Mouse (Mus musculus) liver, postnatal 0 days (tissue): ENCODE measurements around the gene Ggnbp2. TPM values are rescaled to one million over a fixed set of nuclear protein-coding genes. Genes with fewer than 3 reads are reported as not detected.
A peak's percentile ranks its signal among the peaks of the same experiment; 100 is the strongest.

Experiments
- ATAC-seq: fragments of 200-750 bp; cut with Nextera tagmentation; 2 replicates; pipeline ENCODE4 v1.8.0; 2017; ENCODE audit warnings: mild to moderate bottlenecking, moderate library complexity
- DNase-seq: peaks from one replicate; pipeline ENCODE4 v3.0.0-alpha.2; 2016
- H3K27ac ChIP-seq: fragments of 300-500 bp; sonication (generic); 2 replicates; pipeline ENCODE4 v1.5.1; 2014; ENCODE audit warnings: antibody characterized with exemption, moderate library complexity, mild to moderate bottlenecking, low read depth
- H3K27me3 ChIP-seq: fragments of 300-500 bp; sonication (generic); 2 replicates; pipeline ENCODE4 v1.6.1; 2014; ENCODE audit warnings: low read length, control low read depth, mixed read lengths; ENCODE audit not compliant: insufficient read depth
- H3K36me3 ChIP-seq: fragments of 300-500 bp; sonication (generic); replicated peaks from 2 replicates; pipeline ENCODE4 v1.6.1; 2014; ENCODE audit warnings: mild to moderate bottlenecking, control low read depth, low read length, moderate library complexity, mixed read lengths; ENCODE audit not compliant: insufficient read depth
- H3K4me1 ChIP-seq: fragments of 300-500 bp; sonication (generic); 2 replicates; pipeline ENCODE4 v1.6.1; 2014; ENCODE audit warnings: antibody characterized with exemption, mild to moderate bottlenecking, control low read depth; ENCODE audit not compliant: insufficient read depth
- H3K4me2 ChIP-seq: fragments of 300-500 bp; sonication (generic); 2 replicates; pipeline ENCODE4 v1.6.1; 2014; ENCODE audit warnings: low read depth, mild to moderate bottlenecking, low read length, moderate library complexity, mixed read lengths
- H3K4me3 ChIP-seq: fragments of 300-500 bp; sonication (generic); 2 replicates; pipeline ENCODE4 v1.5.1; 2014; ENCODE audit warnings: low read depth, low read length
- H3K9ac ChIP-seq: fragments of 300-500 bp; sonication (generic); replicated peaks from 2 replicates; pipeline ENCODE4 v1.6.1; 2014; ENCODE audit warnings: mild to moderate bottlenecking, moderate library complexity
- H3K9me3 ChIP-seq: fragments of 300-500 bp; sonication (generic); 2 replicates; pipeline ENCODE4 v1.6.1; 2016; ENCODE audit warnings: mild to moderate bottlenecking, control low read depth, low read length, mixed read lengths
- CTCF ChIP-seq: sonication (generic); IDR thresholded peaks from 2 replicates; pipeline ENCODE4 v1.5.1; 2016; ENCODE audit warnings: antibody characterized with exemption, low read depth
- EP300 ChIP-seq: IDR thresholded peaks from 2 replicates; pipeline ENCODE4 v1.6.1; 2016; ENCODE audit warnings: antibody characterized with exemption, low read depth, mild to moderate bottlenecking
- WGBS: fragments of 180-500 bp; shearing (Covaris S2); extraction: QIAGEN DNeasy Blood & Tissue Kit; methylation state at CpG from one replicate; pipeline ENCODE4 v1.1.7; 2014; ENCODE audit not compliant: insufficient replicate concordance; 5-methylcytosine and 5-hydroxymethylcytosine counted together
- polyA plus RNA-seq: library from polyadenylated mRNA; unstranded; fragments of >200 nt; fragmentation: Nextera tagmentation; extraction: Ambion mirVana; gene quantifications from 2 replicates; pipeline ENCODE4 v1.2.1, GENCODE M21; 2015

Ggnbp2 gene
- polyA plus RNA-seq, 1 experiment from 2014 or later: 44.7 TPM

DNA sequence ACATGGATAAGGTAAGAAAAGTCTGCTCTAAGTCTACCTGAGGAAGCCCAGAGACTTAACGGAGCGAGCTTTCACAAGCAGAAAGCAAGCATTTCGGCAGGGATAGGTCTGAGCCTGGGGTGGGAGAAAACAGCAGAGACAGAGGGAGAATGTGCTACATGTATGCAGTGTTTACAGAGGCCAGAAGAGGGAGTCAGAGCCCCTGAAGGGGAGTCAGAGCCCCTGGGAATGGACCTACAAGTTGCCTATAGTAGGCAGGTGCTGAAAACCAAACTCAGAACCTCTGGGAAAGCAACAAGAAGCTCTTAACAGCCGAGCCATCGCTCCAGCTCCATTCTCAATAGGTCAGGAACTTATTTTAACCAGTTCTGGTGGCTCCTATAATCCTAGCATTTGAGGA lies 44.1 kb upstream of the Ggnbp2 start:
- ATAC-seq: no peak
- no peaks in the 10 kb centered on the region for H3K9me3 ChIP-seq
- DNase-seq: no peak
- H3K27me3 ChIP-seq: no peaks in the 10 kb centered on the region
- H3K36me3 ChIP-seq: peaks cover 26% of the 10 kb centered on the region
- 79% methylated on average over 5 of the region's 5 CpGs for WGBS
- peaks cover 16% of the 10 kb centered on the region for H3K4me1 ChIP-seq
- no peak overlapping the region for H3K4me3 ChIP-seq
- TF ChIP-seq CTCF (peak; percentile 41; the same call in 1 of the 2 replicates), EP300 (no peak)
- no peak overlapping the region for H3K27ac ChIP-seq
- no peak overlapping the region for H3K9ac ChIP-seq
- peak overlapping the region; percentile 89; the same call in 1 of the 2 replicates for H3K4me2 ChIP-seq

DNA sequence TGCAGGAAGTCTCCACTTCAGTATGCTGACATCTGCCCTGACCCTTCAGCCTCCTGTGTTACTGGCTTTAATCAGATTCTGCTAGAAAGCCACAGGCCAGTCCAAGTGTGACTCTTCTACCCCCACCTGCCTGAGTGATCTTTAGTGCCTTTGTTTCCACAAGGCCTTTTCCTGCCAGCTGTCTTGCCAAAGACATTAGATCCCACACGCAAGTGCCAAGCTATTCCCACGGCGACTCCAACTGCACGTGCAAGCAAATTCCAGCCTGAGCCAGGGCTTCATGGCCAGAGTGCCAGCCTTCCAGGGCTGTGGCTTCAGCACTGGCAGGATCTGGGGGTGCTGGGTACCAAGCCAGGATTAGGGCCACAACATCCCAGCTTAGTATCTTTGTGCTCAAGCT lies 39.8 kb upstream of the Ggnbp2 start:
- Histone ChIP-seq H3K4me1 (peaks cover 8% of the 10 kb centered on the region), H3K27ac (no peak overlapping the region), H3K9me3 (no peaks in the 10 kb centered on the region), H3K4me2 (no peak overlapping the region), H3K4me3 (no peak overlapping the region), H3K27me3 (no peaks in the 10 kb centered on the region), H3K9ac (no peak overlapping the region), H3K36me3 (peaks cover 51% of the 10 kb centered on the region)
- no peak for TF ChIP-seq CTCF
- TF ChIP-seq EP300: no peak
- 88% methylated on average over 4 of the region's 4 CpGs for WGBS
- no peak for ATAC-seq
- DNase-seq: no peak

DNA sequence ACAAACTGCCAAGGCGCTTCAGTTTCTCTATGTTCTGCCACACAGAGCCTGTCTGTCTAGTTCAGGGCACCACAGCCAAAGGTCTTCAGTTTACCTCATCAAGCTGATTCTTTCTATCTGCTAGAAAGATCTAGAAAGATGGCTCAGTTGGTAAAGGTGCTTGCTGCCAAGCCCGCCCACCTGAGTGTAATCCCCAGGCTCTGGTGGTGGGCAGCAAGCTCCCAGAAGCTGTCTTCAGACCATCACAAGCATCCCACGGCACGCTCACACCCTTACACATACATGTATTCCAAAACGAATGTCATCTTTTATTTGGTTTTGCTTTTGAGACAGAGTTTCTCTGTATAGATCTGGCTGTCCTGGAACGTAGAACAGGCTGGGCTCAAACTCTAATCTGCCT lies 37.9 kb upstream of the Ggnbp2 start:
- Histone ChIP-seq H3K9me3 (no peaks in the 10 kb centered on the region), H3K4me1 (no peaks in the 10 kb centered on the region), H3K36me3 (peaks cover 50% of the 10 kb centered on the region), H3K27me3 (no peaks in the 10 kb centered on the region), H3K9ac (no peak overlapping the region), H3K27ac (no peak overlapping the region), H3K4me2 (no peak overlapping the region), H3K4me3 (no peak overlapping the region)
- no peak for DNase-seq
- no peak for ATAC-seq
- TF ChIP-seq CTCF: no peak
- no peak for TF ChIP-seq EP300
- 87% methylated on average over 6 of the region's 6 CpGs for WGBS

- WGBS: 80% methylated on average over 3 of the region's 3 CpGs
- H3K9me3 ChIP-seq: no peaks in the 10 kb centered on the region
- no peak overlapping the region for H3K4me2 ChIP-seq
- H3K27ac ChIP-seq: no peak overlapping the region
- no peaks in the 10 kb centered on the region for H3K4me1 ChIP-seq
- TF ChIP-seq CTCF (no peak), EP300 (no peak)
- H3K36me3 ChIP-seq: peaks cover 52% of the 10 kb centered on the region
- H3K27me3 ChIP-seq: no peaks in the 10 kb centered on the region
- no peak overlapping the region for H3K9ac ChIP-seq
- DNase-seq (no peak), ATAC-seq (no peak)
- H3K4me3 ChIP-seq: no peak overlapping the region
These were observed 36.5 kb upstream of the Ggnbp2 start for GRCm38 (mm10) chr11:84907081-84907480.

- DNase-seq (no peak), ATAC-seq (no peak)
- no peaks in the 10 kb centered on the region for H3K9me3 ChIP-seq
- no peak overlapping the region for H3K9ac ChIP-seq
- WGBS: 78% methylated on average over 9 of the region's 9 CpGs
- no peak overlapping the region for H3K4me2 ChIP-seq
- TF ChIP-seq EP300 (no peak), CTCF (no peak)
- peaks cover 40% of the 10 kb centered on the region for H3K36me3 ChIP-seq
- no peaks in the 10 kb centered on the region for H3K27me3 ChIP-seq
- H3K27ac ChIP-seq: no peak overlapping the region
- no peaks in the 10 kb centered on the region for H3K4me1 ChIP-seq
- H3K4me3 ChIP-seq: no peak overlapping the region
These were observed 34.1 kb upstream of the Ggnbp2 start for GRCm38 (mm10) chr11:84904597-84905144.

DNA sequence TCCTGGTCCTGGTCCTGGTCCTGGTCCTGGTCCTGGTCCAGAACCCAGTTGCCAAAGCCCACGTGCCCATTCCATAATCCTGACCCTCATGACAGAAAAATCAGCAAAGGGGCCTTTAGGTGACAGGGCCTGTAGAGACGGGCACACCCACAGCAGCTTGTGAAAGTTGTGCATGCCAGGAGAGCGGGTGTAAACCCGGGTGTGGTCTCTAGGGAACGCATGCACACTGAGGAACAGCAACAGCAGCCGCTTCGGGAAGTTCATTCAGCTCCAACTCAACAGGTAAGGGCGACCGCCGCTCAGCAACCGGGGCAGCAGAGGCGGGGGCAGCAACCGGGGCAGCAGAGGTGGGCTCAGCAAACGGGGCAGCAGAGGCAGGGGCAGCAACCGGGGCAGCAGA lies 22.5 kb upstream of the Ggnbp2 start:
- Histone ChIP-seq H3K4me1 (no peaks in the 10 kb centered on the region), H3K4me3 (no peak overlapping the region), H3K9me3 (no peaks in the 10 kb centered on the region), H3K4me2 (no peak overlapping the region), H3K9ac (no peak overlapping the region), H3K36me3 (peaks cover 22% of the 10 kb centered on the region), H3K27me3 (no peaks in the 10 kb centered on the region), H3K27ac (no peak overlapping the region)
- 84% methylated on average over 14 of the region's 15 CpGs for WGBS
- ATAC-seq (no peak), DNase-seq (no peak)
- TF ChIP-seq EP300: no peak
- no peak for TF ChIP-seq CTCF

DNA sequence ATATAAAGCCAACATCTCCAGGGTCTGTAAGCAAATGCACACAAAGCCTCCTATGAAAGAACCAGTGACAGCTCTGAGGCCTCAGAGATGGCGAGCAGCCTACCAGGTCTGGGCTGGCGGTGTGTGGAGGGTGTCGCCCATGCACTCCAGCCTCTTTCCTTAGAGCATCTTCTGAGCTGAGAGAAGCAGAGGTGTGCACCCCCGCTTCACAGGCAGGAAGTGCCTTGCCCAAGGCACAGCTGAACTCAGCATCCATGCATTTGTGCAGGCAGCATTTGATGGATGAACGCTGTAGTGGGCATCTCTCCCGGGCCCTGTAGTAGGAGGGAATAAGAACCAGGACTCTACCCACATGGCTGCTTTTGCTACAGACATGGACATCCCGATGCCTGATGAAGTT lies 21.1 kb upstream of the Ggnbp2 start:
- WGBS: 90% methylated on average over 7 of the region's 7 CpGs
- H3K36me3 ChIP-seq: peaks cover 24% of the 10 kb centered on the region

More for the DNA sequence above, 21.1 kb upstream of the Ggnbp2 start:
- H3K4me2 ChIP-seq: no peak overlapping the region
- no peak overlapping the region for H3K4me3 ChIP-seq
- no peaks in the 10 kb centered on the region for H3K9me3 ChIP-seq
- no peak overlapping the region for H3K27ac ChIP-seq
- TF ChIP-seq EP300: no peak
- no peak for TF ChIP-seq CTCF
- H3K4me1 ChIP-seq: no peaks in the 10 kb centered on the region
- no peaks in the 10 kb centered on the region for H3K27me3 ChIP-seq
- no peak for ATAC-seq
- DNase-seq: no peak
- no peak overlapping the region for H3K9ac ChIP-seq
